Mouse (Mus musculus): ENCODE measurements around the gene BC067074. TPM values are rescaled to one million over a fixed set of nuclear protein-coding genes. Genes with fewer than 3 reads are reported as not detected.
"Not testable (repeated sequence)": the region's sequence is repeated elsewhere in the genome, so short reads cannot be mapped to it uniquely, and the experiment has no call there.

The BC067074 gene
- total RNA-seq, 2 experiments from 2014 or later: 11.4 to 12.6 TPM

GRCm38 (mm10) chr13:113378980-113379410, 86.0 kb downstream of the BC067074 start:
- no peak for DNase-seq

GRCm38 (mm10) chr13:113379766-113380309, 86.9 kb downstream of the BC067074 start:
- no peak for DNase-seq

- DNase-seq: no peak
These were observed 88.8 kb downstream of the BC067074 start for GRCm38 (mm10) chr13:113381710-113382109.

- no peak for DNase-seq
These were observed 89.2 kb downstream of the BC067074 start for GRCm38 (mm10) chr13:113382201-113382600.

- not testable (repeated sequence) for DNase-seq
These were observed 89.8 kb downstream of the BC067074 start for GRCm38 (mm10) chr13:113382770-113383169.

- DNase-seq: no peak
These were observed 100.4 kb downstream of the BC067074 start for GRCm38 (mm10) chr13:113393386-113393785.

- peak; percentile 30 for DNase-seq
These were observed 101.6 kb downstream of the BC067074 start for GRCm38 (mm10) chr13:113394591-113394990.

GRCm38 (mm10) chr13:113397006-113397520, 104.1 kb downstream of the BC067074 start:
- DNase-seq: no peak

- DNase-seq: no peak
These were observed 108.5 kb downstream of the BC067074 start for GRCm38 (mm10) chr13:113401373-113402010.

GRCm38 (mm10) chr13:113403706-113404105, 110.7 kb downstream of the BC067074 start:
- DNase-seq: no peak

- DNase-seq: no peak
These were observed 111.2 kb downstream of the BC067074 start for GRCm38 (mm10) chr13:113404172-113404571.

GRCm38 (mm10) chr13:113409941-113410340, 117.0 kb downstream of the BC067074 start:
- DNase-seq: peak; percentile 30

GRCm38 (mm10) chr13:113415527-113415926, 122.6 kb downstream of the BC067074 start:
- no peak for DNase-seq

GRCm38 (mm10) chr13:113416986-113417385, 124.0 kb downstream of the BC067074 start:
- no peak for DNase-seq

- peak; percentile 27 for DNase-seq
These were observed 125.0 kb downstream of the BC067074 start for GRCm38 (mm10) chr13:113417757-113418483.

- no peak for DNase-seq
These were observed 125.7 kb downstream of the BC067074 start for GRCm38 (mm10) chr13:113418632-113419031.

- no peak for DNase-seq
These were observed 128.5 kb downstream of the BC067074 start for GRCm38 (mm10) chr13:113421472-113421871.

- no peak for DNase-seq
These were observed 130.9 kb downstream of the BC067074 start for GRCm38 (mm10) chr13:113423825-113424224.

- DNase-seq: no peak
These were observed 132.9 kb downstream of the BC067074 start for GRCm38 (mm10) chr13:113425907-113426306.
